ENCODE assay signal across 17 mouse cellular contexts in genomic region chr19:43726510-43727146, GRCm38 (mm10). TPM values are rescaled to one million over a fixed set of nuclear protein-coding genes. Genes with fewer than 3 reads are reported as not detected.
DNase-seq lines count a peak whose midpoint lies in the region; ATAC-seq lines count a peak whose summit lies in the region.
"Had no signal": no experiment of that assay in that cellular context is flagged by ENCODE, and none has a peak within 500 bp of the region (broad histone marks: within the 10 kb centered on the region; RNA-seq: fewer than 3 reads in every experiment).

No protein-coding gene starts in this region.

- peaks cover 73% of the 10 kb centered on the region for H3K36me3 ChIP-seq in forebrain, embryonic 10.5 days (replicated peaks)

- DNase-seq in spleen, adult 18-20 months, result peak; percentile 15 to 26
- DNase-seq in spleen, adult 12 weeks (ENCODE audit: low spot score), result no peak
- DNase-seq in ZHBTc4 (ENCODE audit: low read depth, low spot score), result peak; percentile 64
- no peak for DNase-seq in left cerebral cortex, adult 11 months (ENCODE audit: low spot score)
- DNase-seq in adrenal gland, adult 8-10 months, result no peak
- DNase-seq in forebrain, embryonic 10.5 days (ENCODE audit: extremely low spot score, low spot score), result no peak
- DNase-seq: cerebellum, adult 8-10 months; right cerebral cortex, postnatal 4 days had no signal

- no peak overlapping the region for H3K27ac ChIP-seq in forebrain, embryonic 10.5 days
- H3K27ac ChIP-seq: hindbrain, embryonic 14.5 days; lung, embryonic 15.5 days; neural tube, embryonic 13.5 days had no signal

- H3K27me3 ChIP-seq in forebrain, embryonic 10.5 days (ENCODE audit: poor library complexity, severe bottlenecking), result no peaks in the 10 kb centered on the region
- H3K27me3 ChIP-seq: lung, embryonic 15.5 days; neural tube, embryonic 13.5 days; Patski had no signal

- peak; percentile 98 for ATAC-seq in megakaryocyte, adult 5-6 weeks (ENCODE audit: poor library complexity, severe bottlenecking)
- ATAC-seq: forebrain, embryonic 14.5 days; Patski had no signal

- 81% methylated on average over 15 of the region's 15 CpGs for WGBS in forebrain, embryonic 10.5 days

- H3K4me1 ChIP-seq in forebrain, embryonic 10.5 days, result peaks cover 30% of the 10 kb centered on the region
- H3K4me1 ChIP-seq: lung, embryonic 15.5 days had no signal

- H3K4me3 ChIP-seq in forebrain, embryonic 10.5 days, result no peak overlapping the region
- H3K4me3 ChIP-seq: lung, embryonic 15.5 days; neural tube, embryonic 13.5 days had no signal

- H3K9me3 ChIP-seq in forebrain, embryonic 10.5 days, result no peaks in the 10 kb centered on the region
- H3K9me3 ChIP-seq: lung, embryonic 15.5 days; neural tube, embryonic 13.5 days had no signal

RNA-seq across cellular contexts. Expression of gene Cutc, which starts 26.2 kb away (rescaled TPM):
- 29.8 and 37.1 TPM in 2 replicates for total RNA-seq in megakaryocyte, adult 5-6 weeks (2015)
- 19.2 and 29.5 TPM in 2 replicates for total RNA-seq in megakaryocyte, adult 5-6 weeks (2017)
- 10 to 100 TPM in 1 of 4 experiments, 1 to 10 TPM in 3; 9.3 to 12.4 (median 9.8) TPM for total RNA-seq in adrenal gland, adult 8-10 months (2022)
- 15.0 and 16.3 TPM in 2 replicates for polyA plus RNA-seq in forebrain, embryonic 10.5 days (2016; fragmentation: Nextera tagmentation; extraction: Ambion mirVana)

RNA-seq across cellular contexts. Expression of gene Cox15, which starts 26.2 kb away (rescaled TPM):
- 9.0 and 10.6 TPM in 2 replicates for total RNA-seq in megakaryocyte, adult 5-6 weeks (2015)
- total RNA-seq in megakaryocyte, adult 5-6 weeks (2017), result 8.7 and 19.2 TPM in 2 replicates
- total RNA-seq in adrenal gland, adult 8-10 months (2022), result 10 to 100 TPM; 36.5 to 56.6 (median 45.9) TPM
- polyA plus RNA-seq in forebrain, embryonic 10.5 days (2016; fragmentation: Nextera tagmentation; extraction: Ambion mirVana), result 15.1 and 15.7 TPM in 2 replicates

RNA-seq across cellular contexts. Expression of gene Entpd7, which starts 37.2 kb away (rescaled TPM):
- total RNA-seq in megakaryocyte, adult 5-6 weeks (2015), result 16.6 and 17.8 TPM in 2 replicates
- 7.4 and 7.7 TPM in 2 replicates for total RNA-seq in megakaryocyte, adult 5-6 weeks (2017)
- total RNA-seq in adrenal gland, adult 8-10 months (2022), result 10 to 100 TPM; 18.1 to 27.3 (median 23.6) TPM
- polyA plus RNA-seq in forebrain, embryonic 10.5 days (2016; fragmentation: Nextera tagmentation; extraction: Ambion mirVana), result 8.6 and 8.8 TPM in 2 replicates

RNA-seq across cellular contexts. Expression of gene Slc25a28, which starts 51.9 kb away (rescaled TPM):
- 21.0 and 25.0 TPM in 2 replicates for total RNA-seq in megakaryocyte, adult 5-6 weeks (2015)
- 33.5 and 33.6 TPM in 2 replicates for total RNA-seq in megakaryocyte, adult 5-6 weeks (2017)
- 100 to 1,000 TPM in 1 of 4 experiments, 10 to 100 TPM in 3; 78.4 to 112 (median 83.7) TPM for total RNA-seq in adrenal gland, adult 8-10 months (2022)
- 11.3 and 12.4 TPM in 2 replicates for polyA plus RNA-seq in forebrain, embryonic 10.5 days (2016; fragmentation: Nextera tagmentation; extraction: Ambion mirVana)

RNA-seq across cellular contexts. Expression of gene Abcc2, which starts 55.4 kb away (rescaled TPM):
- 2.8 and 3.9 TPM in 2 replicates for total RNA-seq in megakaryocyte, adult 5-6 weeks (2015)
- 3.3 and 6.1 TPM in 2 replicates for total RNA-seq in megakaryocyte, adult 5-6 weeks (2017)
- 1 to 10 TPM in 1 of 4 experiments, under 1 TPM in 3; 0.03 to 1.1 (median 0.09) TPM for total RNA-seq in adrenal gland, adult 8-10 months (2022)
- polyA plus RNA-seq in forebrain, embryonic 10.5 days (2016; fragmentation: Nextera tagmentation; extraction: Ambion mirVana), result not detected in 2 replicates
- total RNA-seq: heart, adult 8-10 months; megakaryocyte-erythroid progenitor cell, adult 5-6 weeks had no signal
- polyA plus RNA-seq: forebrain, embryonic 14.5 days; heart, postnatal 0 days; Patski had no signal

Comparison
In these comparisons a context has a peak if more than half of its experiments do, and no peak if none do; other contexts are left out.
1. DNase-seq: peak in spleen, adult 18-20 months (2 of 2) and ZHBTc4 (single experiment); none in spleen, adult 12 weeks (single experiment), left cerebral cortex, adult 11 months (single experiment), adrenal gland, adult 8-10 months (single experiment) and forebrain, embryonic 10.5 days (single experiment).